Mouse (Mus musculus): ENCODE results near the gene Chit1. TPM values are rescaled to one million over a fixed set of nuclear protein-coding genes. Genes with fewer than 3 reads are reported as not detected.
A peak's percentile ranks its signal among the peaks of the same experiment; 100 is the strongest.

Chit1 gene
- polyA plus RNA-seq, 1 experiment from 2014 or later, result 0.09 TPM

- ATAC-seq, result no peak
- H3K36me3 ChIP-seq, result no peaks in the 10 kb centered on the region
- whole genome bisulfite sequencing, result 73% methylated on average over 4 of the region's 4 CpGs
- no peak overlapping the region for H3K27ac ChIP-seq
- no peaks in the 10 kb centered on the region for H3K27me3 ChIP-seq
- H3K9ac ChIP-seq (replicated peaks), result no peak overlapping the region
- H3K4me1 ChIP-seq (replicated peaks), result peaks cover 8% of the 10 kb centered on the region; the same call in 1 of the 2 replicates
- no peak overlapping the region for H3K4me2 ChIP-seq (replicated peaks)
- no peak overlapping the region for H3K4me3 ChIP-seq (replicated peaks)
- H3K9me3 ChIP-seq, result no peaks in the 10 kb centered on the region
Measured at GRCm38 (mm10) chr1:134196386-134196785, 85.3 kb downstream of the Chit1 start.

GRCm38 (mm10) chr1:134197325-134197982, 86.4 kb downstream of the Chit1 start:
- ATAC-seq, result no peak
- H3K4me1 ChIP-seq (replicated peaks), result peaks cover 8% of the 10 kb centered on the region; the same call in 1 of the 2 replicates

GRCm38 (mm10) chr1:134198197-134198995, 87.4 kb downstream of the Chit1 start:
- ATAC-seq, result peak; percentile 57; the same call in 1 of the 2 replicates
- H3K9ac ChIP-seq (replicated peaks), result no peak overlapping the region
- H3K4me1 ChIP-seq (replicated peaks), result peaks cover 8% of the 10 kb centered on the region; the same call in 1 of the 2 replicates
- H3K27me3 ChIP-seq, result 0 out of 2 replicates have a peak, but pooled peaks cover 3% of the 10 kb centered on the region
- no peak overlapping the region for H3K4me2 ChIP-seq (replicated peaks)
- H3K27ac ChIP-seq, result 0 out of 2 replicates have a peak overlapping the region, but pooled peaks have one; percentile 6
- H3K4me3 ChIP-seq (replicated peaks), result no peak overlapping the region
- 77% methylated on average over 12 of the region's 12 CpGs for WGBS
- H3K36me3 ChIP-seq, result no peaks in the 10 kb centered on the region
- H3K9me3 ChIP-seq, result no peaks in the 10 kb centered on the region

More at GRCm38 (mm10) chr1:134197325-134197982, 86.4 kb downstream of the Chit1 start:
- H3K9ac ChIP-seq (replicated peaks), result no peak overlapping the region
- no peaks in the 10 kb centered on the region for H3K36me3 ChIP-seq
- no peak overlapping the region for H3K4me2 ChIP-seq (replicated peaks)
- WGBS, result 78% methylated on average over 15 of the region's 15 CpGs
- H3K27me3 ChIP-seq, result 0 out of 2 replicates have a peak, but pooled peaks cover under 1% of the 10 kb centered on the region
- H3K27ac ChIP-seq, result no peak overlapping the region
- H3K4me3 ChIP-seq (replicated peaks), result no peak overlapping the region
- no peaks in the 10 kb centered on the region for H3K9me3 ChIP-seq

GRCm38 (mm10) chr1:134200481-134200880, 89.4 kb downstream of the Chit1 start:
- H3K36me3 ChIP-seq, result no peaks in the 10 kb centered on the region
- peaks cover 8% of the 10 kb centered on the region; the same call in 1 of the 2 replicates for H3K4me1 ChIP-seq (replicated peaks)
- 62% methylated on average over 2 of the region's 2 CpGs for WGBS
- no peak overlapping the region for H3K9ac ChIP-seq (replicated peaks)
- 0 out of 2 replicates have a peak, but pooled peaks cover 3% of the 10 kb centered on the region for H3K27me3 ChIP-seq
- H3K27ac ChIP-seq, result no peak overlapping the region
- H3K4me3 ChIP-seq (replicated peaks), result no peak overlapping the region
- H3K4me2 ChIP-seq (replicated peaks), result no peak overlapping the region
- ATAC-seq, result no peak
- no peaks in the 10 kb centered on the region for H3K9me3 ChIP-seq

Other genes with a start within 250 kb of the Chit1 start
- gene Optc, start 203.2 kb upstream of the Chit1 start, polyA plus RNA-seq (2015; fragmentation: Nextera tagmentation; extraction: Ambion mirVana), result 4.0 and 4.9 TPM in 2 replicates
- gene Prelp, start 189.8 kb upstream of the Chit1 start, polyA plus RNA-seq (2015; fragmentation: Nextera tagmentation; extraction: Ambion mirVana), result 4.4 and 6.5 TPM in 2 replicates
- gene Fmod, start 74.0 kb upstream of the Chit1 start, polyA plus RNA-seq (2015; fragmentation: Nextera tagmentation; extraction: Ambion mirVana), result 5.5 and 5.7 TPM in 2 replicates
- 109 and 110 TPM in 2 replicates for gene Btg2, start 32.1 kb upstream of the Chit1 start, polyA plus RNA-seq (2015; fragmentation: Nextera tagmentation; extraction: Ambion mirVana)
- 2.6 and 3.2 TPM in 2 replicates for gene Chil1, start 70.9 kb downstream of the Chit1 start, polyA plus RNA-seq (2015; fragmentation: Nextera tagmentation; extraction: Ambion mirVana)
- gene Mybph, start 82.2 kb downstream of the Chit1 start, polyA plus RNA-seq (2015; fragmentation: Nextera tagmentation; extraction: Ambion mirVana), result 0.09 and 0.19 TPM in 2 replicates
- 4.6 TPM in 2 replicates for gene Adora1, start 124.2 kb downstream of the Chit1 start, polyA plus RNA-seq (2015; fragmentation: Nextera tagmentation; extraction: Ambion mirVana)
- not detected in 2 replicates for gene Myog, start 178.7 kb downstream of the Chit1 start, polyA plus RNA-seq (2015; fragmentation: Nextera tagmentation; extraction: Ambion mirVana)
- 6.5 and 7.0 TPM in 2 replicates for gene Ppfia4, start 221.7 kb downstream of the Chit1 start, polyA plus RNA-seq (2015; fragmentation: Nextera tagmentation; extraction: Ambion mirVana)